Mouse (Mus musculus): ENCODE data around the gene Qprt.
"Not testable (repeated sequence)": the region's sequence is repeated elsewhere in the genome, so short reads cannot be mapped to it uniquely, and the experiment has no call there.

The Qprt gene

GRCm38 (mm10) chr7:127093914-127094313, 28.1 kb downstream of the Qprt start:
- DNase-seq: no peak

- DNase-seq: peak; percentile 95 to 96
Measured at GRCm38 (mm10) chr7:127091114-127091896, 30.7 kb downstream of the Qprt start, which contains the start of gene AI467606. Gene AI467606 (plus strand): TSS chr7:127091359.

GRCm38 (mm10) chr7:127090154-127091113, 31.6 kb downstream of the Qprt start:
- peak in 1 of 2 experiments; percentile 37 for DNase-seq

GRCm38 (mm10) chr7:127088901-127089845, 32.9 kb downstream of the Qprt start:
- peak; percentile 63 to 66 for DNase-seq

- no peak for DNase-seq
Measured at GRCm38 (mm10) chr7:127088083-127088482, 33.9 kb downstream of the Qprt start.

DNA sequence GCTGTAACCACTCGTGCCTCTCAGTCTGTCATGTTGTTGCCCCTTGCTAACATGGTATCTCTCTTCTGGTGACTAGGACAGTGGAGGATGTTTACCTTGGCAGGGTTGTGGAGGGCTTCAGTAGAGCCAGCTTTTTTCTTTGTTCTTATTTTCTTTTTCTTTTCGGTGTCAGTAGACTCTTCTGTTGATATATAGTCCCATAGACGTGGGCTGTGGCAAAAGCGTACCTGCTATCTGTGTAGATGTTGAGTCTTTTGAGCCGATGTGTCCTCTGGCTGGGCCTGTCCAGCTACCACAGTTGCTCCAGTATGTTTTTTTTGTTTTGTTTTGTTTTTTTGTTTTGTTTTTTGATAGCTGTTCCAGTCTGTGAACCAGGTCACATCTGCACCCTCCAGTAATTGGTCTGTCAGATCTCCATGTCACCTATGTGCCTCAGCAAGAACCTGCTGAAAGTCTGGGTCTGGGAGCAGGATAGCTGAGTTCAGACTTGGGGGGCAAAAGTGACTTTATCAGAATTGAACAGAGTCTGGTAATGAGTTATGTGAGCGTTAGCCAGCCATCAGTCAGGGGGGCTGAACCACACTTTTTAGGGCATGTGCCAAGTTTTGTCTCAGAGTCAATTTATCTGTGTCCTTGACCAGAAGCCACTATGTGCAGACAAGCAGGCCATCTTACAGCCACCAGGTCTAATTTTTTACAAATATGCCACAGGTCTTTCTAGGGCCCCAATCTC, 34.6 kb downstream of the Qprt start, which contains the start of gene Zg16:
TSS of gene Zg16 (minus strand) at position 51 of the 733 bp plus-strand sequence.
- DNase-seq: not testable (repeated sequence)

DNA sequence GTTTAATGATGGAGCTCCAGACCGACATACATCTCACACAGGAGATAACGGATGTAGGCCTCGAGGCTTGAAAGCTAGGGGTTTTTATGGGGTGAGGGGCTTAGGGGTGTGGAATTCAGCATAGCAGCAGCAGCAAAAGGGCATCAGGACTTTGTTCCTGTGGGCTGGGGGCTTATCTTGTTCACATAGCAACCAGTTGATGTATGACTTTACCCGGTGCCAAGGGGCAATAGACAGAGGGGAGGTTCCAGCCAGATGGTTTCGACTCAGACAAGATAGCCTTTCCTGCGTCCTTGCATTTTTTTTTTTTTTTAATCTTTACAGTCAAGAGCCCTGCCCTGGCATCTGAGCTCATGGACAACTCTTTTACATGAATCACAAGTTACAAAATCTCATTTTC, 36.3 kb downstream of the Qprt start:
- not testable (repeated sequence) for DNase-seq

DNA sequence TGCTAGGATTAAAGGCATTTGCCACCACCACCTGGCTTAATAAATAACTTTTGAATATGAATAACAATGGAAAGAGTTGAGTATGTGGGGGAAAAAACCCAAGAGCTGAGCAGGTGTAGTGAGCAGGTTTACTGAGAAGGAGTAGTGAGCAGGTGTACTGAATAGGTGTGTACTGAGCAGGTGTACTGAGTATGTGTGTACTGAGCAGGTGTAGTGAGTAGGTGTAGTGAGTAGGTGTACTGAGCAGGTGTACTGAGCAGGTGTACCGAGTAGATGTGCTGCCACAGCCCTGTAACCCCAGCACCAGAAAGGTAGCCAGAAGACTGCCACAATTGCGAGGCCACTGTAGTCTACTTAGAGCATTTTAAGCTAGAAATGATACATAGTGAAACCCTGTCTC, 37.2 kb downstream of the Qprt start:
- DNase-seq: no peak

DNA sequence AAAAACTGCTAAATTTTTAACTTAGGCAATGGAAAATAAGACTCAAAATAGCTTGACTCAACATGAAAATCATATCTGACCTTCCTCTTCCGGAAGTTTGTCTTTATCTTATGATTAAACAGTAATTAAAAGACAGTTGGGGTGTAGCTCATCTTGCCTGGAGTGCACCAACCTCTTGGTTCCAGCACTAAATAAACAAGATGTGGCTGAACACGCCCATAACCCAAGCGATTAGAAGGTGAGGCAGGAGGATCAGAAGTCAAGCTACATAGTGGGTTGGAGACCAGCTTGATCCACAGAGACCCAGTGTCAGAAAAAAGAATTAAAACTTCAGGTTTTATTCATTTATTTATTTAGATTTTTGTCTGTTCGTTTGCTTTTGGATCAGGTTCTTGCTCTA, 38.3 kb downstream of the Qprt start:
- no peak for DNase-seq

DNA sequence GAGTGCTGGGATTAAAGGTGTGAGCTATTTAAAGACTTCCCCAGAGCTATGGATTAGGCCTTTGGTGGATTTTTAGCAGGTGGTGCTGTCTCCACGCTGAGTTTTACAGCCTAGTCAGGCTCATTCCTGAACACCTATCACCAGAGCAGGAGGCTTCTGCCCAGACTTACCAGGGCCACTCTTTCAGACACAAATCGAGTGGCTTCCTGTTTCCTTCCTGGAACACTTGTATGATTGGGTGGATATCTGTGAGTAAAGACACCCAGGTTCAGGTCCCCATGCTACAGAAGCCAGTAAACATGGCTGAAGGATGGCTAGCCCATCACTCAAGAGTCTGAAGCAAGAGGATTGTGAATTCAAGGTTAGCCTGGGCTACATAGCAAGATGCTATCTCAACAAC, 39.0 kb downstream of the Qprt start:
- no peak for DNase-seq

DNA sequence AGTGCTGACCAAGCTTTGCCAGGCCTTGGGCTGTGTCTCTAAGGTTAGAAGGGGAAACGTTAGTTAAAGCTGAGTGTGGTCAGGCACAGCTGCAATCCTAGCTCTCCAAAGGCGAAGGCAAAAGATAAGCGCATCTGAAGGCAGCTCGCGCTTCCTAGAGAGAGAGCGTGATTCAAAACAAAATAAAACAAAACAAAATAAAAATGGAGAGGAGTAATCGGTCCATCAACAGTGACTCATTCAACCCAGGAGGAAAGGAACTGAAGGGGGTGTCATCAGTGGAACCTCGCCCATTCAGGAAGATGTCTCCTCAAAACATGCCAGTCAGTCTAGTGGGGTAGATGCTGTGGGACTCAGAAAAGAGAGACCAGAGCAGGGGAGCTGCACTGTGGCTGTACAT, 39.8 kb downstream of the Qprt start:
- DNase-seq: no peak

DNA sequence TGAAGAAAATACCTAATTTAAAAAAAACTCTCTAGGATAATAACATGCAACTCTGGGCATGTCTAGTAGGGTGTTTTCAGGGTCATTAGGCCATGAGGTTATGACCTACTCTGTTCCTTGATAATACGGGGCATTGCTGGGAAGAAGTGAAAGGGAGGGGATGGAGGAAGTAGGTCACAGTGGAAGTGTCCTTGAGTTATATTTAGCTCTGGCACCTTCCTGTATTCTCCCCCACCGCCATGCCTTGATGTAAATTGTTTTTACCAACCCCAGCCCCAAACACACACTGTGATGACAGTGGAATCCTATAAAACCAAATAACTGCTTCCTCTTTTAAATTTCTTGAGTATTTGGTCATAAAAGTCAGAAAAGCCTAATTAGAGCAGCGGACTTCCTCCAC, 42.0 kb downstream of the Qprt start:
- DNase-seq: no peak

DNA sequence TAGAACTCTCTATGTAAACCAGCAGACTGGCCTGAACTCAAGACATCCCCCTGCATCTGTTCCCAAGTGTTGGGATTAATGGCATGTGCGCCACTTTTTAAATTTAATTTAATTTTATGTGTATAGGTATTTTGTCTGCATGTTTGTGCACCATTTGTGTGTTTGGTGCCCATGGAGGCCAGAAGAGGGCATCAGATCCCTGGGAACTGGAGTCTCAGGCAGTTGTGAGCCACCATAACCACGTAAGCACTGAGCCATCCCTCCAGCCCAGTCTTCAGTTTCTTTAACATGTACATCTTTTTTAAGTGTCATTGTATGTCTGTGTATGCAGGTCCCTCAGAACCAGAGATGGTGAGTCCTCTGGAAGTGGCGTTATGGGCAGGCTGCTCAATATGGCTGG, 44.3 kb downstream of the Qprt start:
- peak; percentile 49 to 61 for DNase-seq

DNA sequence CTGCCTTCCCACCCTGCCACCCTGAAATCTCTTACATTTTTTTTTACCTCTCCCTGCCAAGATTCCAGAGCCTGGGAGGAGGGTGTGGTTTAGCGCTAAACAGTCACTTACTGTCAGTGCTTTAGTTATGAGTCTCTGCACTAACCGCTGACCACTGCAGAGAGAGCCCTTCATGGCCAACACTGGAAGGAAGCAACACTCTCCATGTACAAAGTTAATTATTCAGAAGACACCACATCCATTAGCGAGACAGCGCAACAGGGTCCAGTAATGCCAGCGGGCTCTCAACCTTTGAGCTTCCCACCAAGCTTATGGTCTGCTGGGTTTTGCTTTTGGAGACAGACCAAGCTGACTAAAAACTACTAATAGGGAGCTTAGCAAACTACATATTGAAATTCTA, 45.8 kb downstream of the Qprt start:
- DNase-seq: no peak

- no peak for DNase-seq
Measured at GRCm38 (mm10) chr7:127073221-127073620, 48.8 kb downstream of the Qprt start.

- no peak for DNase-seq
Measured at GRCm38 (mm10) chr7:127070871-127071413, 51.1 kb downstream of the Qprt start.

GRCm38 (mm10) chr7:127066317-127066716, 55.7 kb downstream of the Qprt start:
- no peak for DNase-seq

DNA sequence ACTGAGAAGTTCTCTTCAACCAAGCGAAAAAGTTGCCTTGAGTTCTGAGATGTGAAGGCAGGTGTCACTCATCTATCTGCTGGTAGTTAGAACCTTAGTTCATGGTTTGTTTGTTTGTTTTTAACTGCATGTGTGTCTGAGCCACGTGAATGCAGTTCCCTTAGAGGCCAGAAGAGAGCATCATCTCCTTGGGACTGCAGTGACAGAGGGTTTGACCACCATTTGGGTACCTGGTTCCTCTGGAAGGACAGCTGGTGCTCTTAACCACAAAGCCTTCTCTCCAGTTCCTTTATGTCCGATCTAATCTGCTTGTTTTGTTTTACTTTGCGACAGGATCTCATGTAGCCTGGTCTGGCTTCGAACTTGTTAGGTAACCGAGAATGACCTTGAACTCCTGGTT, 56.5 kb downstream of the Qprt start:
- no peak for DNase-seq
